Mouse (Mus musculus): ENCODE data around the gene Ntng1. TPM values are rescaled to one million over a fixed set of nuclear protein-coding genes. Genes with fewer than 3 reads are reported as not detected.

Gene Ntng1
- total and polyA plus RNA-seq, 2 experiments = not detected

- WGBS = 87% methylated on average over 2 of the region's 2 CpGs
- peak; percentile 6 for DNase-seq (ENCODE audit: extremely low read depth, low read depth, low spot score)
- H3K4me3 ChIP-seq (ENCODE audit: insufficient read depth, low read depth, low read length) = no peak overlapping the region
- no peak overlapping the region for H3K9ac ChIP-seq (ENCODE audit: low read depth, low read length)
- no peak overlapping the region for H3K27ac ChIP-seq (replicated peaks; ENCODE audit: insufficient read depth, low read depth, low read length)
- H3K27me3 ChIP-seq (ENCODE audit: control insufficient read depth, insufficient read depth, low read length) = no peaks in the 10 kb centered on the region
- no peak for TF ChIP-seq POLR2A (IDR thresholded peaks at IDR 0.05; ENCODE audit: extremely low read depth, insufficient read depth, low read length)
- TF ChIP-seq CTCF (IDR thresholded peaks at IDR 0.05; ENCODE audit: low read depth, low read length) = no peak
- H3K79me2 ChIP-seq (ENCODE audit: control insufficient read depth, insufficient read depth, low read length) = no peaks in the 10 kb centered on the region
- no peaks in the 10 kb centered on the region for H3K36me3 ChIP-seq (ENCODE audit: control insufficient read depth, insufficient read depth, low read length)
- no peaks in the 10 kb centered on the region for H3K4me1 ChIP-seq (ENCODE audit: control insufficient read depth, insufficient read depth, low read length)
These were observed 97.1 kb downstream of the Ntng1 start for GRCm38 (mm10) chr3:110046750-110047149.

- Histone ChIP-seq H3K9ac (ENCODE audit: low read depth, low read length) (no peak overlapping the region), H3K4me3 (ENCODE audit: insufficient read depth, low read depth, low read length) (no peak overlapping the region), H3K79me2 (ENCODE audit: control insufficient read depth, insufficient read depth, low read length) (no peaks in the 10 kb centered on the region), H3K36me3 (ENCODE audit: control insufficient read depth, insufficient read depth, low read length) (no peaks in the 10 kb centered on the region), H3K4me1 (ENCODE audit: control insufficient read depth, insufficient read depth, low read length) (no peaks in the 10 kb centered on the region), H3K27ac (replicated peaks; ENCODE audit: insufficient read depth, low read depth, low read length) (no peak overlapping the region), H3K27me3 (ENCODE audit: control insufficient read depth, insufficient read depth, low read length) (no peaks in the 10 kb centered on the region)
- no peak for DNase-seq (ENCODE audit: extremely low read depth, low read depth, low spot score)
- 84% methylated on average over 2 of the region's 2 CpGs for WGBS
- TF ChIP-seq POLR2A (IDR thresholded peaks at IDR 0.05; ENCODE audit: extremely low read depth, insufficient read depth, low read length) (no peak), CTCF (IDR thresholded peaks at IDR 0.05; ENCODE audit: low read depth, low read length) (no peak)
These were observed 99.6 kb downstream of the Ntng1 start for GRCm38 (mm10) chr3:110044209-110044608.

- Histone ChIP-seq H3K27me3 (ENCODE audit: control insufficient read depth, insufficient read depth, low read length) (no peaks in the 10 kb centered on the region), H3K9ac (ENCODE audit: low read depth, low read length) (no peak overlapping the region), H3K4me1 (ENCODE audit: control insufficient read depth, insufficient read depth, low read length) (no peaks in the 10 kb centered on the region), H3K4me3 (ENCODE audit: insufficient read depth, low read depth, low read length) (no peak overlapping the region), H3K27ac (replicated peaks; ENCODE audit: insufficient read depth, low read depth, low read length) (no peak overlapping the region), H3K79me2 (ENCODE audit: control insufficient read depth, insufficient read depth, low read length) (no peaks in the 10 kb centered on the region), H3K36me3 (ENCODE audit: control insufficient read depth, insufficient read depth, low read length) (no peaks in the 10 kb centered on the region)
- no peak for TF ChIP-seq CTCF (IDR thresholded peaks at IDR 0.05; ENCODE audit: low read depth, low read length)
- no peak for TF ChIP-seq POLR2A (IDR thresholded peaks at IDR 0.05; ENCODE audit: extremely low read depth, insufficient read depth, low read length)
- DNase-seq (ENCODE audit: extremely low read depth, low read depth, low spot score) = no peak
- WGBS = 89% methylated on average over 1 of the region's 1 CpGs
These were observed 100.1 kb downstream of the Ntng1 start for GRCm38 (mm10) chr3:110043641-110044187.

- Histone ChIP-seq H3K4me1 (ENCODE audit: control insufficient read depth, insufficient read depth, low read length) (no peaks in the 10 kb centered on the region), H3K36me3 (ENCODE audit: control insufficient read depth, insufficient read depth, low read length) (no peaks in the 10 kb centered on the region), H3K27ac (replicated peaks; ENCODE audit: insufficient read depth, low read depth, low read length) (no peak overlapping the region), H3K27me3 (ENCODE audit: control insufficient read depth, insufficient read depth, low read length) (no peaks in the 10 kb centered on the region), H3K4me3 (ENCODE audit: insufficient read depth, low read depth, low read length) (no peak overlapping the region), H3K79me2 (ENCODE audit: control insufficient read depth, insufficient read depth, low read length) (no peaks in the 10 kb centered on the region), H3K9ac (ENCODE audit: low read depth, low read length) (no peak overlapping the region)
- TF ChIP-seq CTCF (IDR thresholded peaks at IDR 0.05; ENCODE audit: low read depth, low read length) (no peak), POLR2A (IDR thresholded peaks at IDR 0.05; ENCODE audit: extremely low read depth, insufficient read depth, low read length) (no peak)
- 34% methylated on average over 18 of the region's 18 CpGs for WGBS
- DNase-seq (ENCODE audit: extremely low read depth, low read depth, low spot score) = no peak
These were observed 120.8 kb downstream of the Ntng1 start for GRCm38 (mm10) chr3:110022783-110023599.

GRCm38 (mm10) chr3:110010870-110011626 is 132.8 kb downstream of the Ntng1 start:
- DNase-seq (ENCODE audit: extremely low read depth, low read depth, low spot score) = no peak
- H3K27me3 ChIP-seq (ENCODE audit: control insufficient read depth, insufficient read depth, low read length) = no peaks in the 10 kb centered on the region
- no peak overlapping the region for H3K9ac ChIP-seq (ENCODE audit: low read depth, low read length)
- no peaks in the 10 kb centered on the region for H3K36me3 ChIP-seq (ENCODE audit: control insufficient read depth, insufficient read depth, low read length)
- WGBS = 80% methylated on average over 14 of the region's 14 CpGs
- no peaks in the 10 kb centered on the region for H3K79me2 ChIP-seq (ENCODE audit: control insufficient read depth, insufficient read depth, low read length)
- no peak overlapping the region for H3K4me3 ChIP-seq (ENCODE audit: insufficient read depth, low read depth, low read length)
- no peak overlapping the region for H3K27ac ChIP-seq (replicated peaks; ENCODE audit: insufficient read depth, low read depth, low read length)
- no peaks in the 10 kb centered on the region for H3K4me1 ChIP-seq (ENCODE audit: control insufficient read depth, insufficient read depth, low read length)
- TF ChIP-seq CTCF (IDR thresholded peaks at IDR 0.05; ENCODE audit: low read depth, low read length) = no peak
- no peak for TF ChIP-seq POLR2A (IDR thresholded peaks at IDR 0.05; ENCODE audit: extremely low read depth, insufficient read depth, low read length)
